Mouse (Mus musculus): Measurements from ENCODE around the gene Tmem270. TPM values are rescaled to one million over a fixed set of nuclear protein-coding genes. Genes with fewer than 3 reads are reported as not detected.
"Not testable (repeated sequence)": the region's sequence is repeated elsewhere in the genome, so short reads cannot be mapped to it uniquely, and the experiment has no call there.

The Tmem270 gene
- total RNA-seq, 2 experiments from 2014 or later, result not detected

DNA sequence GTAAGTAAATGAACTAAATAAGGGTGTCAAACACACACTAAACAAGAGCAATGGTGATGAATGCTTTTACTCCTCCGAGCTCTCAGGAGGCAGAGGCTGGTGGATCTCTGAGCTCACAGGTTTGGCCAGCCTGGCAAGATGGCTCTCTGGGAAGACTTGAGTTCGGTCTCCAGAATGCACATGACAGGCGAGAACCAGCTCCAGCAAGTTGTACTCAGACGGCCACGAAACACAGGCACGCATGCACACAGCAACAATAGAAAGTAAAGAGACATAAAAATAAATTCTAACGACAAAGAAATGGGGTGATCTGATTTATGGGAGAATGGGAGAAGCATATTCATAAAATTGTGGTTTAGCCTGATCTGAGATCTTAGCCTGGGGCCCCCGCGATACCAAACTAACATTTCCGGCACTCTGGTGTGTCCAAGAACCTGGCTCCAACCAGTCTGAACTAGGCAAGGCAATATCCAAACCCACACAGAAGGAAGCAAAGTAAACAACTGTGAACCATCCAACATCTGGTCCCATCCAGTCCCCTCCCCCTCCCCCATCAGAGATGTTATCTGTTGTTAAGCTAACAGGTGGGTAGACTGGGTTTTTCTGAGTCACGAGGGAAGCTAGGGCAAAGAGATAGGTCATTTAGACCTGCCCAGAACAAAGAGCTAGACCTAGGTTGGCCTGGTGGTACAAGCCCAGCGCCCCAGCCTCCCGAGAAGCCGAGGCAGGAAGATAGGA is 35.1 kb upstream of the Tmem270 start:
- no peak for TF ChIP-seq CTCF (IDR thresholded peaks at IDR 0.05)
- no peak overlapping the region for H3K4me3 ChIP-seq
- no peak overlapping the region for H3K27ac ChIP-seq
- intact Hi-C loops (cut with DNase I), result no loop called here
- no peak for DNase-seq (ENCODE audit: extremely low spot score in 1 of 2, low spot score in 2 of 2)

DNA sequence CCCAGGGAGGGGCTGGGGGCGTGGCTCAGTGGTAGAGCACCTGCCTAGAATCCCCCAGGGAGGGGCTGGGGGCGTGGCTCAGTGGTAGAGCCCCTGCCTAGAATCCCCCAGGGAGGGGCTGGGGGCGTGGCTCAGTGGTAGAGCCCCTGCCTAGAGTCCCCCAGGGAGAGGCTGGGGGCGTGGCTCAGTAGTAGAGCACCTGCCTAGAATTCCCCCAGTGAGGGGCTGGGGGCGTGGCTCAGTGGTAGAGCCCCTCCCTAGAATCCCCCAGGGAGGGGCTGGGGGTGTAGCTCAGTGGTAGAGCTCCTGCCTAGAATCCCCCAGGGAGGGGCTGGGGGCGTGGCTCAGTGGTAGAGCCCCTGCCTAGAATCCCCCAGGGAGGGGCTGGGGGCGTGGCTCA is 33.0 kb upstream of the Tmem270 start:
- intact Hi-C loops (cut with DNase I); H3K4me3 ChIP-seq; DNase-seq (ENCODE audit: extremely low spot score in 1 of 2, low spot score in 2 of 2); H3K27ac ChIP-seq: not testable (repeated sequence)

DNA sequence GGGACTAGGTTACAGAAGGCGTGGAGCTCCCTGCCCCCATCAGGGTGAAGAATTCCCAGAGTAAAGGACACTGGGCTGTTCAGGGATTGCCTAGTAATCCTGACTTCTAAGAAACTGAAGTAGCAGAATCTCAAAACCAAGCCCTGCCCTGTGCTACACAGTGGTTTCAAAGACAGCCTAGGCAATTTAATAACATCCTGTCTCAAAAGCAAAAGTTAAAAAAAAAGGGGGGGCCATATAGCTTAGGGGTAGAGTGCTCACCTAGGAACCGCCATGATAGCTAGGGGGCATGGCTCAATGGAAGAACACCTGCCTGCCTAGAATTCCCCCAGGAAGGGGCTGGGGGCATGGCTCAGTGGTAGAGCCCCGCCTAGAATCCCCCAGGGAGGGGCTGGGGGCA is 32.5 kb upstream of the Tmem270 start:
- Histone ChIP-seq H3K27ac (no peak overlapping the region), H3K4me3 (no peak overlapping the region)
- DNase-seq (ENCODE audit: extremely low spot score in 1 of 2, low spot score in 2 of 2), result no peak
- no peak for TF ChIP-seq CTCF (IDR thresholded peaks at IDR 0.05)
- intact Hi-C loops (cut with DNase I), result no loop called here

DNA sequence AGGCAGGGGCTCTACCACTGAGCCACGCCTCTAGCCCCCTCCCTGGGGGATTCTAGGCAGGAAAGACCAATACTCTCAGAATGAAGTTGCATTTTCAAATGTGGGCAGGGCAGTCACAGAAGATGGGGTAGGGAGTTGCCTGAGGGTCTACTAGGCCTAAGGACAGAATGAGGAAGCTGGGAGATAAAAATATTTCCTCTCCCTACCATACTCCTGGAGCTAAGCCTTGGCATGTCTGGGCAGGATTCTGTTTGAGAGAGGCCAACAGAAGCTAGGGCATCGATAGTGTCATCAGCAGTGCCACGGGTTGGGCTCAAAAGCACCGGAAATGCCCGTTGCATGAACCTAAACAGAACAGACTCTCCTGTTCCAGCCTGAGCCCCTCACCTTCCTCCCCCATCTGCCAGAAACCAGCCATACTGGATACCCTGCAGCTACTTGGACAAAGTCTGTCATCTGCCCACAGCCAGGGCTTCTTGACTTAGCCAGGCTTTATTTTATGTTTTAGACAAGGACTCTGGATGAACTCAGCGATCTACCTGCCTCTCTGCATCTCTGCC is 30.2 kb upstream of the Tmem270 start:
- intact Hi-C loops (cut with DNase I), result no loop called here
- TF ChIP-seq CTCF (IDR thresholded peaks at IDR 0.05), result no peak
- Histone ChIP-seq H3K4me3 (no peak overlapping the region), H3K27ac (no peak overlapping the region)
- no peak for DNase-seq (ENCODE audit: extremely low spot score in 1 of 2, low spot score in 2 of 2)

DNA sequence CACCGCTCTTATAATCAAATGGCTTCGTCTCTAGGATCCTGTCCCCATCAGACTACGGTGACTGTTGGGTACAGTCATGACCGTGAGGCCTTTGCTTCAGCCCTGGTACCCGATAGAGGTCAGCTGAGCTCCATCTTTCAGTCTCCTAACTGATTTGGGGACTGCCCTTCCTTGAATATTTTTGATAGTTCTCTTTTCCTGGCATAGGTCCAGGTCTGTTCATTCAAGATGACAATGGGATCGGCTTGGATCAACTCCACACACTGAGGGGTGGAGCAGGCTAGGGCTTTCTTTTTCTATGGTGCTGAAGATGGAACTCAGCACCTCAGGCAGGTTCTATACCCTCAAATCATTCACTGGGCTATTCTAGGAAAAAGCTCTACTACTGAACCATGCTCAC is 29.5 kb upstream of the Tmem270 start:
- H3K4me3 ChIP-seq, result no peak overlapping the region
- no peak for TF ChIP-seq CTCF (IDR thresholded peaks at IDR 0.05)
- H3K27ac ChIP-seq, result no peak overlapping the region
- DNase-seq (ENCODE audit: extremely low spot score in 1 of 2, low spot score in 2 of 2), result no peak
- intact Hi-C loops (cut with DNase I), result no loop called here

DNA sequence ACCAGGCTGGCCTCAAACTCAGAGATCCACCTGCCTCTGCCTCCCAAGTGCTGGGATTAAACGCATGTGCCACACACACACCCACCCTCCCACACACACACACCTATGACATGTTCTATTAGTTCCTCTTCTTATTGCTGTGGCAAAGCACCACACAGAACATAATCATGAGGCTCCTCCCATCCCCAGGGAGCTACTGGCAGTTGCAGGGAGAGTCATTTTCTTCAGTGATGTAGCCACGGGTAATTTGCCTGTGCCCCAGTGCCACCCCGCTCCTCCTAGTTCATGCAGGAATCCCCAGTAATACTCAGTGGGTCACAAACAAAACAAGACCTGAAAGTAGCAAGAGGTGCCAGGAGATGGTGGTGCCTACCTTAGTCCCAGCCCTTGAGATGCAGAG is 28.1 kb upstream of the Tmem270 start:
- Histone ChIP-seq H3K27ac (no peak overlapping the region), H3K4me3 (no peak overlapping the region)
- no peak for DNase-seq (ENCODE audit: extremely low spot score in 1 of 2, low spot score in 2 of 2)
- no peak for TF ChIP-seq CTCF (IDR thresholded peaks at IDR 0.05)
- intact Hi-C loops (cut with DNase I), result loop anchor here (5.0 kb wide), 1 partner anchor 33 kb away; no protein-coding TSS in a partner anchor

DNA sequence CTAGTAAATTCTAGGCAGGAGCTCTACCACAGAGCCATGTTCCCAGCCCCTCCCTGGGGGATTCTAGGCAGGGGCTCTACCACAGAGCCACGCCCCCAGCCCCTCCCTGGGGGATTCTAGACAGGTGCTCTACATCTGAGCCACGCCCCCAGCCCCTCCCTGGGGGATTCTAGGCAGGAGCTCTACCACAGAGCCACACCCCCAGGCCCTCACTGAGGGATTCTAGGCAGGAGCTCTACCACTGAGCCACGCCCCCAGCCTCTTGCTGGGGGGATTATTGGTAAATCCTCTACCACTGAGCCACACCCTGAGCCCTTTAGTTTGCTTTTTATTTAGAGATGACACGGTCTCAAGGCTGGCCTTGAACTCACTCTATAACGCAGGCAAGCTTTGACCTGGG is 27.2 kb upstream of the Tmem270 start:
- H3K4me3 ChIP-seq; H3K27ac ChIP-seq; DNase-seq (ENCODE audit: extremely low spot score in 1 of 2, low spot score in 2 of 2): not testable (repeated sequence)
- intact Hi-C loops (cut with DNase I), result loop anchor here (5.0 kb wide), 1 partner anchor 34 kb away; no protein-coding TSS in a partner anchor

DNA sequence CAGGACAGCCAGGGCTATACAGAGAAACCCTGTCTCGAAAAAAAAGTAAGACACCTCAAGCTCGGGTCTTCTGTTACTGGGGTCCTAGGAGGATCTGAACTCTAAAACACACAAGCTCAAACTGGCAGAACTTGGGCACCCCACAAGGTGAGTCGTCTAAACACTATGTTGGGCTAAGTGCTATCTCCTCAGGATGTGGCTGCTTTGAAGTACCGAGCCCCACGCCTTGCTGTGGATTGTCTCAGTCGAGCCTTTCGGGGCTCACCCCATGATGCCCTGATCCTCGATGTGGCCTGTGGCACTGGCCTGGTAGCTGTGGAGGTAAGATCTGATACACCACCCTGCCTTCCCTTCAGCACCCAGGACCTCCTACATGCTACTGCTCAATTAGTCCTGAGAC is 26.7 kb upstream of the Tmem270 start:
- intact Hi-C loops (cut with DNase I), result loop anchor here (5.0 kb wide), 1 partner anchor 34 kb away; no protein-coding TSS in a partner anchor
- H3K4me3 ChIP-seq, result no peak overlapping the region
- H3K27ac ChIP-seq, result no peak overlapping the region
- no peak for DNase-seq (ENCODE audit: extremely low spot score in 1 of 2, low spot score in 2 of 2)
- TF ChIP-seq CTCF (IDR thresholded peaks at IDR 0.05), result no peak

DNA sequence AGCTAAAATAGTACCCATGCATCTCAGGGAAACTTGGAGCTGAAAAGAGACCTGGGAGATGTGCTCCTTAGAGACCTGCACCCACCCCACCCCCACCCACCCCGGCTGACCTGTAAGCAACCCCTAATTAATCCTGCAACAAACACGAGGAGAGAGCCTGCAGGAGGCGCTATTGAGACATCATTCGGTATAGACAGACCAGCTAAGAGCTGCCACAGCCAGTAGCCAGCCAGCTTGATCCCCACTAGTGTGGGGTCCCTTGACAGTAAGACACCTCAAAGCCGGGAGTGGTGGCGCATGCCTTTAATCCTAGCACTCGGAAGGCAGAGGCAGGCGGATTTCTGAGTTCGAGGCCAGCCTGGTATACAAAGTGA is 26.4 kb upstream of the Tmem270 start:
- no peak overlapping the region for H3K27ac ChIP-seq
- peak; percentile 20 to 42 for DNase-seq (ENCODE audit: extremely low spot score in 1 of 2, low spot score in 2 of 2)
- intact Hi-C loops (cut with DNase I), result loop anchor here (5.0 kb wide), 1 partner anchor 34 kb away; no protein-coding TSS in a partner anchor

DNA sequence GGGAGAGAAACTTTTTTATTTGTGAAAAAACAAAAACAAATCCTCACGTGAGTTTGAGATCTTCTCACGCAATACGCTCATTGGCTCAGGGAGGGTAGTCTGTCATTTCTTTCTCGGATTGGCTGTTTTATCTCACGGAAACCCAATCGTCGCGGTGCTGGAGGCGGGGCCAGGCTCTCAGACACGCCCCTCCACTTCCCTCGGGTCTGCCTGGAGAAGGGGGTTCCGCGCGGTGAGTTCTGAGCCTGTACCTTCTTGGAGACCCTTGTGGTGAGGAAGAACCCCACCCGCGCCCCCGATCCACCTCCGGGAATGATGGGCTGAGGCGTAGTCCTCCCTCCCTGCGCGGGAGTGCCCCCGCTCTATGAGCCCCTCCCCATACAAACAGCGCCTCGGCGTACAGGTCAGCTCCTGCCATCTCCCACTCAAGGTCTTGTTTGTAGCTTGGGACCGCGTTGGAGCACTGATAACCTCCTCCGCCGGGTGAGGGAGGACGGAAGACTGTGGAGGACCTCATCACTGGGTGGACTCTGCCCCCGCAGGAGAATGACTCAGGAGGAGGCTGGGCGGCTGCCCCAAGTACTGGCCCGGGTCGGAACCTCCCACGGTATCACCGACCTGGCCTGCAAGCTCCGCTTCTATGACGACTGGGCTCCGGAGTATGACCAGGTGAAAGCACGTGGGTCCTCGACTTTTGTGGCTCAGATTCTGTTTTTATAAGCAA is 25.8 kb upstream of the Tmem270 start, which contains the start of gene Mettl27:
Mettl27 (plus strand) TSS at position 190 of the 724 bp plus-strand sequence.
- peak within 1 kb of the TSS; percentile 85 for H3K4me3 ChIP-seq
- TF ChIP-seq CTCF (IDR thresholded peaks at IDR 0.05), result no peak
- peak; percentile 68 to 75 for DNase-seq (ENCODE audit: extremely low spot score in 1 of 2, low spot score in 2 of 2)
- H3K27ac ChIP-seq, result peak within 1 kb of the TSS; percentile 83
- intact Hi-C loops (cut with DNase I), result loop anchor here (5.0 kb wide), 1 partner anchor 35 kb away; no protein-coding TSS in a partner anchor

More for the DNA sequence above, 26.4 kb upstream of the Tmem270 start:
- TF ChIP-seq CTCF (IDR thresholded peaks at IDR 0.05), result peak; percentile 36
- peak overlapping the region; percentile 85 for H3K4me3 ChIP-seq

DNA sequence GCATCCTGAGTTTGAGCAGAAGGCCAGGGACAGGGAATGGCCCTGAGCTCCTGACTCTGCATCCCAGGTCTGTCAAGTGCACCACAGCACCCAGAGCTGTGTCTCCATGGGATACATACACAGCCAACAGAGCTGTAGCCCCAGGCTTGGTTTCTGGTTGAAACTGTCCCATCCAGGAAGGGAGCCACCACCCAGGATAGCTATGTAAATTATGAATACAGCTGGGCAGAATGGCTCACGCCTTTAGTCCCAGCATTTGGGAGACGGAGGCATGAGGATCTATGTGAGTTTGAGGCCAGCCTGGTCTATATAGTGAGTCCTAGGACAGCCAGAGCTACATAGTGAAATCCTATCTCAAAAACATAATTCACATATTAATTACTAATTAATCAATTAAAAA is 23.5 kb upstream of the Tmem270 start:
- Histone ChIP-seq H3K4me3 (no peak overlapping the region), H3K27ac (no peak overlapping the region)
- intact Hi-C loops (cut with DNase I), result loop anchor here (5.0 to 10.0 kb wide), 2 partner anchors 37 to 155 kb away; partner anchors contain the start of gene Mlxipl
- DNase-seq (ENCODE audit: extremely low spot score in 1 of 2, low spot score in 2 of 2), result no peak
- TF ChIP-seq CTCF (IDR thresholded peaks at IDR 0.05), result no peak

DNA sequence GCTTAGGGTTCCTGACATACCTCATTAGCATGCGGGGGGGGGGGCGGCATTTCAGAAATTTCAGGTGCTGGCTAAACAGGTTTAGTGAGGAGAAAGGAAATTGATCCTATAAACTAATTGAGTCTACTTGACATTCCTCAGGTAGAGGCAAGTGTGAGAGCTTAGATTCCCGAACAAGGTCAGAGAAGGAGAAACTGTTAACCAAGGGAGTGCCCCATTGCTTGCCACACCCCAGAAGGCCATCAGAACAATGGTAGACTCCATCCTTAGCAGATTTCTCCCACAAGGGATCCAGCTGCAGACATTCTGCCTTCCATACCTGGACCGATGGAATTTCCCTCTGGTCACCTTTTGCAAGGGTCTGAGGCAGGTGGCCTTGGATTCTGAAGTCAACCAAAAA is 20.2 kb upstream of the Tmem270 start:
- H3K4me3 ChIP-seq, result no peak overlapping the region
- intact Hi-C loops (cut with DNase I), result loop anchor here (10.0 kb wide), 1 partner anchor 158 kb away; the partner anchor contains the start of gene Mlxipl
- DNase-seq (ENCODE audit: extremely low spot score in 1 of 2, low spot score in 2 of 2), result no peak
- TF ChIP-seq CTCF (IDR thresholded peaks at IDR 0.05), result no peak
- H3K27ac ChIP-seq, result no peak overlapping the region
